Mouse (Mus musculus) C2C12 (cell line): ENCODE measurements around the gene Rnf214. TPM values are rescaled to one million over a fixed set of nuclear protein-coding genes. Genes with fewer than 3 reads are reported as not detected.

Experiments used
- H3K27me3 ChIP-seq: one replicate; pipeline ENCODE4 v1.6.1; 2011; ENCODE audit not compliant: control insufficient read depth, insufficient read depth, insufficient read length
- H3K36me3 ChIP-seq: one replicate; pipeline ENCODE4 v1.6.1; 2011; ENCODE audit not compliant: control insufficient read depth, insufficient read depth
- H3K4me3 ChIP-seq: one replicate; pipeline ENCODE4 v1.5.1; 2011; ENCODE audit warnings: mild to moderate bottlenecking, control low read depth; ENCODE audit not compliant: poor library complexity, insufficient read depth, severe bottlenecking
- H3K79me2 ChIP-seq: one replicate; pipeline ENCODE4 v1.6.1; 2011; ENCODE audit not compliant: control insufficient read depth, insufficient read depth
- H3K79me3 ChIP-seq: one replicate; pipeline ENCODE4 v1.6.1; 2011; ENCODE audit warnings: low read depth, control low read depth
- H3ac ChIP-seq: one replicate; pipeline ENCODE3; 2011; ENCODE audit warnings: low read depth; ENCODE audit not compliant: control insufficient read depth, insufficient read length
- CEBPB ChIP-seq: IDR thresholded peaks from one replicate; pipeline ENCODE4 v1.6.1; 2011; ENCODE audit warnings: low read depth, mild to moderate bottlenecking, control low read depth, moderate library complexity
- CTCF ChIP-seq: IDR thresholded peaks from one replicate; pipeline ENCODE4 v1.5.1; 2011; ENCODE audit not compliant: control insufficient read depth, insufficient read depth, insufficient read length
- FOSL1 ChIP-seq: IDR thresholded peaks from one replicate; pipeline ENCODE4 v1.8.0; 2011; ENCODE audit warnings: mild to moderate bottlenecking, low read length; ENCODE audit not compliant: poor library complexity, insufficient read depth, severe bottlenecking
- MAX ChIP-seq: IDR thresholded peaks from one replicate; pipeline ENCODE4 v1.6.1; 2011; ENCODE audit warnings: mild to moderate bottlenecking, control low read depth
- MYOD1 ChIP-seq: IDR thresholded peaks from one replicate; pipeline ENCODE4 v1.6.1; 2011; ENCODE audit warnings: low read depth; ENCODE audit not compliant: control insufficient read depth, insufficient read length
- MYOG ChIP-seq: IDR thresholded peaks from one replicate; pipeline ENCODE4 v1.6.1; 2011; ENCODE audit not compliant: control insufficient read depth, insufficient read length; ENCODE audit errors: extremely low read depth
- USF1 ChIP-seq: IDR thresholded peaks from one replicate; pipeline ENCODE4 v1.6.1; 2011; ENCODE audit warnings: low read depth, mild to moderate bottlenecking, control low read depth, moderate library complexity
- polyA plus RNA-seq: library from polyadenylated mRNA; unstranded; fragments of >200 nt; fragmentation: generic; extraction: Trizol; gene quantifications from one replicate; pipeline ENCODE4 v1.2.1, GENCODE M21; 2012; ENCODE audit warnings: missing spikeins

Rnf214 gene
- polyA plus RNA-seq, 1 experiment = 10.8 TPM

DNA sequence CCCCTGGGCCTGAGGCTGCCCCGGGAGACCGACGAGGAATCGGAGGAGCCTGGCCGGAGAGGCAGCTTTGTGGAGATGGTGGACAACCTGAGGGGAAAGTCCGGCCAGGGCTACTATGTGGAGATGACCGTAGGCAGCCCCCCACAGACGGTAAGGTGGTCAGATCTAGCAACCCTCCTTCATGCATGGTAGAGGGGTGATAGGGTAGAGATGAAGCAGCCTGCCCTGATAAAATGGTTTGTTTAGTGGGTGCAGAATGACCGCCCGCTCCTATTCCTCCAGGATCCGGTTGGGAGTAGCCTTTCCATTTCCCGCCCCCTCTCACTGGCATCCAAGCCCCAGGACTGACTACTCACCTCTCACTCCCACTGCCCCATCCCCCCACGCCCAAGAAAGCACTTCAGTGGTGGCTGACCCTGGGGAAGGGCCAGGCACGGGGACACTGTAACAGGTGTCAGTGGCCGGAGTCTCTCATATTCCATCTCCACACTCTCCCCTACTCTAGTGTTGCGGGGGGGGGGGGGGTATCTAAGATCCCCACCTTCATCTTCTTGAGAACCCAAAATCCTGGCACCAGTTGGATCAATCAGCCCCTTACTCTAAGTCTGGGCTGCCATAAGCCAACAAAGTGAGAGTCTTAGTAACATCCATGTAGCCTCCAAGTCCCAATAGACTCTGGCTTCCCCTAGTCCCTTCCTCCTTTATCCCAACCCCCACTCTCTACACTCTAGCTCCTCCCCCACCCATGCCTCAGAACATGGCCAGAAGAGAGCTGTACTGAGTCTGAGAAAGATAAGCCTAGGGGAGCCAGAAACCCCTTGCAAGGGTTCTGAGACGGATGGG, 67.4 kb downstream of the Rnf214 start:
- no peaks in the 10 kb centered on the region for H3K36me3 ChIP-seq
- peak overlapping the region; percentile 61 for H3K4me3 ChIP-seq
- TF ChIP-seq FOSL1 = no peak
- no peak for TF ChIP-seq CTCF
- no peak for TF ChIP-seq MAX
- TF ChIP-seq MYOD1 = no peak
- no peak for TF ChIP-seq USF1
- TF ChIP-seq MYOG = no peak
- TF ChIP-seq CEBPB = no peak
- H3K79me2 ChIP-seq = peaks cover 59% of the 10 kb centered on the region
- no peaks in the 10 kb centered on the region for H3K27me3 ChIP-seq
- H3K79me3 ChIP-seq = peaks cover 36% of the 10 kb centered on the region
- peak overlapping the region; percentile 83 for H3ac ChIP-seq

DNA sequence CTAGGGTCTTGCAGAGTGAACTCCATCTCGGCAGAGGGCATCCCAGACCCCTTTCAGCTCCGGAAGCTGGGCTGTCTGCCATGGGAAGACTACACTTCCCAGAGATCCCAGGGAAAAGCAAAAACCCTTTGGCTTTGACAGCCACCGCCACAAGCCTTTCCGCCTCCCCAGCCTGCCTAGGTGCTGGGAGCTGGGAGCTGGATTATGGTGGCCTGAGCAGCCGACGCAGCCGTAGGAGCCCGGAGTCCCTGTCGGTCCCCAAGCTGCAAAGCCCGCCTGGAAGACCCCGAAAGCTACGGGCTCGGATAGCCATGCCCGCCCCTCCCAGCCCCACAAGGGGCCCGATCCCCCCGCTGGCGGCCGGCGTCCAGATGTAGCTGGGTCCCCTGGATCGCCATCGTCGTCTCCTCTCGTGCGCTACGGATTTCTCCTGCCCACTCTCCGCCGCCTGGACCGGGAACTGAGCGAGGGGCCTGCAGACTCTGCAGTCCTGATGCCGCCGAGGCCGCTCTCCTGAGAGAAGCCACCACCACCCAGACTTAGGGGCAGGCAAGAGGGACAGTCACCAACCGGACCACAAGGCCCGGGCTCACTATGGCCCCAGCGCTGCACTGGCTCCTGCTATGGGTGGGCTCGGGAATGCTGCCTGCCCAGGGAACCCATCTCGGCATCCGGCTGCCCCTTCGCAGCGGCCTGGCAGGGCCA, 68.1 kb downstream of the Rnf214 start, which contains the start of gene Bace1:
Gene Bace1, plus strand, starts transcription at position 147 of the 705 bp plus-strand sequence.
- H3ac ChIP-seq = peak within 1 kb of the TSS; percentile 83
- H3K79me2 ChIP-seq = peaks cover 51% of the 10 kb centered on the region
- H3K79me3 ChIP-seq = peaks cover 32% of the 10 kb centered on the region
- no peaks in the 10 kb centered on the region for H3K36me3 ChIP-seq
- TF ChIP-seq MYOD1 = no peak
- TF ChIP-seq MAX = no peak
- no peak for TF ChIP-seq USF1
- peak within 1 kb of the TSS; percentile 61 for H3K4me3 ChIP-seq
- H3K27me3 ChIP-seq = no peaks in the 10 kb centered on the region

DNA sequence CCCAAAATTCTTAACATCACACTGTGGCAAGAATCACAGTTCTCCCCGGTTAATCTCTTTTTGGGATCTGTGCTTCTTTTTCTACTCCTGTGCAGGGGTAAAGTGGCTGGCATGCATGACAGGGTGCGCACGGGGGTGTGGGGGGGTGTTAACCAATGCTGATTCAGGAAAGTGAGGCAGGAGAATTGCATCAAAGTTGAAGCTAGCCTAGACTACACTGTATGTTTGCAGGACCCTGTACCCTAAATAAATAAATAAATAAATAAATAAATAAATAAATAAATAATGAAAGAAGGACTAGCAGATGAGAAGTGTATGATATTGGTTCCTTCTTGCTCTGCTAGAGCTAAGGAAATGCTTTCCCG, 68.7 kb downstream of the Rnf214 start:
- Histone ChIP-seq H3K79me2 (peaks cover 46% of the 10 kb centered on the region), H3K36me3 (no peaks in the 10 kb centered on the region), H3ac (no peak overlapping the region), H3K4me3 (peak overlapping the region; percentile 61), H3K79me3 (peaks cover 28% of the 10 kb centered on the region), H3K27me3 (no peaks in the 10 kb centered on the region)
- TF ChIP-seq USF1 (no peak), MAX (no peak), MYOD1 (no peak), FOSL1 (no peak), MYOG (no peak), CTCF (no peak), CEBPB (no peak)

DNA sequence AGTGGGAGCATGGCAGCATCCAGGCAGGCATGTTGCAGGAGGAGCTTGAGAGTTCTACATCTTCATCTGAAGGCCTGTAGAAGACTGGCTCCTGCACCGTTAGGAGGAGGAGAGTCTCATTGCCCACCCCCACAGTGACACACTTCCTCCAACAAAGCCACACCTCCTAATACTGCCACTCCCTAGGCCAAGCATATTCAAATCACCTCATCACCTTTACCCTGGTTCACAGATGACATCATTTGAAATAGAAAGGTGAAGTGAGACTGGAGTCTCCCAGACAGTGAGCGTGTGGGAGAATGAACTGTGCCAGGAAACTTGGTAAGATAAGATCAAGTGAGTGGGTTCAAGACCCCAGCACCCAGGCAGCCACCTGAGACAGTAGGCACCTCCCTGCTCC, 73.2 kb downstream of the Rnf214 start:
- peaks cover 1% of the 10 kb centered on the region for H3K79me2 ChIP-seq
- H3K4me3 ChIP-seq = no peak overlapping the region
- no peaks in the 10 kb centered on the region for H3K27me3 ChIP-seq
- no peak overlapping the region for H3ac ChIP-seq
- no peaks in the 10 kb centered on the region for H3K36me3 ChIP-seq
- no peaks in the 10 kb centered on the region for H3K79me3 ChIP-seq
- TF ChIP-seq USF1 = no peak

DNA sequence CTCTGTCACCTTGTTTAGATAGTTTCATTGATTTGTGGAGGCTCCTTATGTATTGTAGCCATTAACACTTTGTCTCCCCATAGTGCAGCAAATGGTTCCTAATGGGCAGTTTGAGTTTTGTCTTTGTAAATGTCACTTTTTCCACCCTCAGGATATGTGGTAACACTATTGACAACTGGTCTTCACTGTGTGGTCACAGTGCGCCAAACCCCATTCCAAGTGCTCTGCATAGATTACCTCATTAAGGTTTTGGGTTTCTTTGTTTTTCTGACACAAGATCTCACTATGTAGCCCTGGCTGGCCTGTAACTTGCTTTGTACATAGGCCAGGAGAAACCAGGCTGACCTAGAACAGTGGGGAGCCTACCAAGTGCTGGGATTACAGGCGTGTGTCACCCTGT, 73.8 kb downstream of the Rnf214 start:
- Histone ChIP-seq H3K27me3 (no peaks in the 10 kb centered on the region), H3ac (no peak overlapping the region), H3K4me3 (no peak overlapping the region), H3K36me3 (no peaks in the 10 kb centered on the region), H3K79me2 (peaks cover 2% of the 10 kb centered on the region), H3K79me3 (no peaks in the 10 kb centered on the region)
- TF ChIP-seq FOSL1 (no peak), MAX (no peak), CTCF (no peak), USF1 (no peak), MYOD1 (no peak), CEBPB (no peak), MYOG (no peak)

DNA sequence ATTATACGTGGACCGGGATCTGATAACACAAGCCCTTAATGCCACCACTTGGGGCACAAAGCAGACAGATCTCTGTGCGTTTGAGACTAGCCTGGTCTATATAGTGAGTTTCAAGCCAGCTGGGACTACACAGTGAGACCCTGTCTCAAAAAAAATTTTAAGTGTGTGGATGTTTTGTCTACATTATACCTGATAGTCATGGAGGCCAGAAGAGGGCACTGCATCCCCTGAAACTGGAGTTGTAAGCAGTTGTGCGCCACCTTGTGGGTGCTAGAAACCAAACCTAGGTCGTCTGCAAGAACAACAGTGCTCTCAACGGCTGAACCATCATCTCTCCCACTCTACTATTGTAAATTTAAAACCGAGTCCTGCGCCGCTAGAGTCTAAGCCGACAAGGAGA, 77.6 kb downstream of the Rnf214 start:
- no peaks in the 10 kb centered on the region for H3K36me3 ChIP-seq
- TF ChIP-seq USF1 = no peak
- TF ChIP-seq MAX = no peak
- TF ChIP-seq CTCF = peak; percentile 79
- TF ChIP-seq CEBPB = no peak
- no peak for TF ChIP-seq MYOG
- H3K79me2 ChIP-seq = peaks cover 7% of the 10 kb centered on the region
- H3K4me3 ChIP-seq = no peak overlapping the region
- H3ac ChIP-seq = no peak overlapping the region
- H3K27me3 ChIP-seq = no peaks in the 10 kb centered on the region
- no peaks in the 10 kb centered on the region for H3K79me3 ChIP-seq
